Mouse (Mus musculus) thymus, postnatal 25 days (tissue): ENCODE results near the gene Arhgap40.

ENCODE experiments used
- DNase-seq: peaks from one replicate; pipeline ENCODE4 v3.0.0; 2022

The Arhgap40 gene

DNA sequence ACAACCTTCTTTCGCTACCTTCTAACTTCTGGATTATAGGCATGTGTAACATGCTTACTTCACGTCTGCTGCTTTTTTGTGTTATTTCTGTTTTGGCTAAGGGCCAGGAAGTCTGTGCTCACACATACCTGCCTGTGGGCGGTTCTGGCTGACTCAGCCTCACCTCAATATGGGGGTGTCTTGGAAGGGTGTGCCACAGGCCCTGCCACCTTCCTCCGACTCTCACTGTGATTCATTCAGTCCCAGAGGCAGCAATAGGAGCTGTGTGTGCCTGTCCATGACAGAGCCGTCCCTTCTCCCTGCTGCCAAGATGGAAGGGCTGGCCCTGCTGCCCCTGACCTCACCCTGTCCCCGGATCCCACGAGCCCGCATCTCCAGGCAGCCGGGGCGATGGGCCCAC lies at the start of gene Arhgap40:
Gene Arhgap40, plus strand, starts transcription at position 269 of the 400 bp plus-strand sequence.
- no peak for DNase-seq

DNA sequence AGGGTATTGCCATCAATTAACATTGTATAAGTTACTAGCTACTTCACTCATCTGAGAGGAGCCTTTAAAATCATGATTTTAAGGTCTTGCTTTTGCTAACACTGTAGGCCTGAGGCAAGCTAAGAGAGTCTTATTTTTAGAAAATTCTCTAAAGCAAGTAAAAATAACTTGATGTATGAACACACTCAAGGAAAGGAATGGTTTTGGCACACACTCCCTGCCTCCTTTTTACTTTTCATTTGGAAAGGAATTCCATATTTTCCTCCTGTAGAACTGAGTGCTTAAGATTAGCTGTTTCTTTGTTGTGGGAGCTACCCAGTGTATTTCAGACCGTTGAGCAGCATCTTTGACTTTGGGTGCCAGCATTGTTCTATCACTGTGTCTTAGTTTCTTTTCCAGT lies 38.4 kb upstream of the Arhgap40 start:
- DNase-seq, result no peak

DNA sequence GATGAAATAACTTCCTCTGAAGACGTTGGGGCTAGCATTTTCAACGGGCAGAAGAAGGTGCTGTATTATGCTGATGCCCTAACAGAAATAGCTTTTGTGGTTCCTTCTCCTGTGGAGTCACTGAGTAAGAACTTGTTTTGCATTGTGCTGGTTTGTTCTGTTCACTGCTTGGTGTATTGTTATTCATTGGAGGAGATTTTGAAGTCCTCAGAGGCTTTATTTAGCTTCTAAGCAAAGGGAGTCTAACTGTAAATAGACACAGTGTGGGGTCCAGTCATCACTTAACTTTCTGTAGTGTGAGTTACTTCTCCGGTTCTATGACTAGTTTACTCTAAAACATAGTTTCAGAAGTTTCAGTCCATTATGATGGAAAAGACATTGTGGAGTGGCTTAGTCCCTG lies 35.0 kb upstream of the Arhgap40 start:
- no peak for DNase-seq

DNA sequence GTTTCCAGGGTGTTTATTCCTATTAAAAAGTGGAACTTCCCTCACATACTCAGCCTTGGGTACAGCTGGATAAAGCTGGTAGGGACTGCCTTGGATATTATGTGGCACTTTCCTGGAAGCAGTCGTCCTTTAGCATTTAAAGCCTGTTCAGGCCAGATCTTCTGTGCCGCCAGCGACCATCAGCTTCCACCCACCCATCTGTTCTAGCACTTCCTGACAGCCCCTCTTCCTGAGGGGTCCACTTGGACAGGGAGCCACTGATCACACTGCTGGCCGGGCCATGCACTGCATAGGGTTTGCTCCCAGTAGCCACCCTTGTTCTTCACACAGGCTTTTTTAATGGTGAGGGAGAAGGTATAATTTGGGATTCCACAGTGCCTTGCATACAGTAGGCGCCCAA lies 14.1 kb upstream of the Arhgap40 start:
- no peak for DNase-seq

DNA sequence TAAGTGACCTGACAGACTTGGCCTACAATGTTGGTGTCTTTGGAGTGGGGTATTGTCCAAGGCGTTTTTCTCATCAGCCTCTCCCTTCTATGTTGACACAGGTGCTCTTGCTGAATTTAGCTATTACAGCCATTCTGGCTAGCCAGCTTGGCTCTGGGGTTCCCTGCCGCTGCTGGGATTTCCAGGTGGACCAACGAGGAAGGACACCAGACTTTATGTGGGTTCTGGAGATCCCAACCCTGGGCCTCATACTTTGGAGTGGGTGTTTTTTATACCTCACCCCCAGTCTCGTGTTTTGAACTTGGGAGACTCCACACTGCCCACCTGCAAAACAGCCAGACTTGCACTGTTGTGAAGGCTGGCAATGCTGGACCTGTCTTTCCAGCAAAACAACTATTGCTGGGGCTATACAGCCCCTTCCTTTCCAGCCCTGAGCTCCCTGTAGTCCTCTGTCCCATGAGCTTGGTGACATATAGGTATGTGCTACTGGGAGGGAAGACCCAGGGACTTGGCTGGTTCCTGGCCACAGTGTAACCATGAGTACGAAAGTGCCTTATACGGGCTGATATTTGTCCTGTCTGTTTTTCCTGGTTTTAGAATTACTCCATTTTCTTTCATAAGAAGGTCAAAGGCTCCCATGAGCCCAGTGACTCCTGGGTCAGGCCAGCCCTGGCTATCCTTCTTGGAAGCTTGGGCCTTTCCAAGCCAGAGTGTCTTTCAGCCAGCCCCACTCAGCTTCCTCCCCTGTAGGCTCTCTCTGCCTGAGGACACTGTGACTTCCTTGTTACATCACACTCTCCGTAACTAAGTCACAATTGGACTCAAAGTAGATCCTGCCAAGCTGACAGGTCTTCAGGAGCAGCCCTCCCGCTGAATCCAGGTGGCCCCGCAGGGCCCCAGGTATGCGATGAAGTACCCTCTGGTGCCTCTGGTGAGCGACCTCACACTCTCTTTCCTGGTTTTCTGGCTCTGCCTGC lies 10.5 kb upstream of the Arhgap40 start, which contains the start of gene Adig:
Gene Adig, plus strand, starts transcription at position 777 of the 977 bp plus-strand sequence.
- DNase-seq, result no peak

DNA sequence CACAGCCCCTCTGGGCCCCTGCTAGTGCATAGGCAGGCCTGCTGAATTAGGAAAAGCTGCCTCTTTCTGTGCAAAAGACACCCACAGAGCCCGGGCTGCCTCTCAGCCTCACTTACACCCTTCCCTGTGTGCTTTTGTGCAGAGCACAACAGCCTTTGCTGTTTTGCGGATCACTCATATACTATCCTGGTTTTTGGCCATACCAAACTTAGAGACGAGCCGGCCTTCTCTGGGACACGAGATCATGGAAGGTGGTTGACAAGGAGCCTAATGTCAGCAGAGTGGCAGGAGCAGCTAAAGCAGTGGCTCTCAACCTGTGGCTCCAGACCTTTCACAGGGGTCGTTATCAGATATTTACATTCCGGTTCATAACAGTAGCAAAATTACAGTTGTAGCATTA lies 9.4 kb upstream of the Arhgap40 start:
- DNase-seq, result no peak

DNA sequence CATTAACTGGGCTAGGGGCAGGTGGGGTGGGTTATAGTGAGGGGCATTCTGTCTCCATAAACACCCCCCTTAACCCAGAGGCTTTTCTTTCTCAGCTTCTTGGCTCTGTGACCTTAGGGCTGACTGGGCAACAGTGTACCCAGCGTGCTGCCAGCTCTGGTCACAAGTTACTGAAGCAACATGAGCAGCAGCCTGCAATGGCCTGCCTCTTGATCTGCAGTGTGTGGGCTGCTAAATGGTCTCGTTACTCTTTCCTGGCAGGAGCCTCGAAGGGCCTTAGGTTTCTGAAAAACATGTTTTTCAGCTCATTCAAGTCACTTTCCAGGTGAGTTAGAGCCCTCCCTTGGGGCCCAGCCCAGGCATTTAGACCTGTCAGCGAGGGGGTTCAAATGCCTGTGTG lies 8.9 kb upstream of the Arhgap40 start:
- DNase-seq, result no peak

DNA sequence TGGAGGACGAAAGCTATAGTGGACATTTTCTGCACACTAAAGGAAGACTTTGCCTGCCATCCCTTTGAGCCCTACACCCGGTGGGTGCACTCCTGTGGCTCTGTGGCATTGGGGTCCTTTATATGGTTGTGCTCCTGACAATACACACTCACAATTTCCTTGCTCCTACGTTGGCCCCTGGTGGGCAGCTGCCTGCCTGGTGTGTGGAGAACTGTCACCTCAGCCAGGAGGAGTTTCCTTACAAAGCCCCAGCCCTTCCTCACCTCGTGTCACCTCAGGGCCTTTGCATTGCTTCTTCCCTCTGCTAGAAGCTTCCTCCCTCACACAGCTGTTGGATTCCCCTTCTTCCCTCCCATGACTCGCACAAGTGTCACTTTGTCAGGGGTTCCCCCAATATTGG lies 6.1 kb upstream of the Arhgap40 start:
- no peak for DNase-seq

DNA sequence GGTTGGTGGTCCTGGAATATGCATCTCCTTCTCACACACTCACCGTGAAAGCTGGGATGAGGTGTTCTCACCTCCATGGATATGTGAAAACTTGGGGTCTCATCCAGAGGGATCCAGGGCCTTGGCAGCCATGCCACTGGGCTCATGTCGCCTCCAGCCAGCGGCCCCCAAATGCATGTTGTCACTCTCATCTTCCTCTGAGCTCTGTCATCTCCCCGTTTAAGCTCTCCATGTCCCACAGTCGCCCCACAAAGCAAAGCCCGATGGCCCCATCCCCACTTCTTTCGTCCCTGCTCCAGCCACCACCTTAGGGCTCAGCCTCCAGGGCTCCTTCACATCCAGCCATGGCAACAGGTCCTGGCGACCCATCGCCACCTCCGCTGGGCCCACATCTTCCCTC lies 5.5 kb upstream of the Arhgap40 start:
- DNase-seq, result no peak

DNA sequence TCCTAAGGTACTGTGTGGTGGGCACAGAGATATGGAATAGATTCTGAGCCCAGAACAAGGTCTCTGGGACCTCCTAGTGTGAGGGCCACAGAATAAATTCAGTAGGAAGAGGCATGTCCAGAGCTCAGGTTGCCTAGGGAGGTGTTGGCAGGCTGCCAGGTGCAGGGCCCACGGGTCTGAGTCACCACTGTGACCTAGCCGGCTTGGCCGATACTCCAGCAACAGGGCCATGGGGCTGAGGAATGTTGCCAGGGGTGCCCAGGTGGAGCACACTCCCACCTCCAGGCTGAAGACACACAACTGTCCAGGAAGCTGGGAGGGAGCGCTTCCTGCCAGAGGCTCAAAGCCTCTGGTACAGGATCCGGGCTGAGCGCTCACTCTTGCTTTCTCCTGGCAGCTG lies 1.9 kb upstream of the Arhgap40 start:
- no peak for DNase-seq

DNA sequence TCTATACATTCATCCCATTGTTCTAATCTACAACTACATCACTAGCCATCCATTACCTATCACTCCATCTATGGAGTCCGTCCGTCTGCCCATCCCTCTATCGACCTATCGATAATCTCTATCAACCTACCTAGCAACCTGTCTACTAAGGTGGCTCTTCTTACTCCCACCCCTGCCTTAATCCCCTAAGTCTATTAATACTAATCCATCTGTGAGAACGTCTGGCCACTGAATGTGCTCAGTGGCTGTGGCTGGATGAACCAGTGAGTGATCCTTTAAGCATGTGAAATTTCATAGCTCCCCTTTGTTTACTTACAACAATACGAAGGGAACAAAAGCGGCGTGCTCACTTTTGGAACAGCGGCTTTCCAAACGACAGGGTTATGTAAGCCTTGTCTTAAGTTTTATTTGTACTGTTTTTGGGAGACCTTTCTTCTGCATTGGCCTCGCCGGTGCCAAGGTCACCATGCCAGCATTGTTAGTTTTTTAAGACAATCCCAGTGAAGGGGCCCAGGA lies 1.3 kb downstream of the Arhgap40 start:
- no peak for DNase-seq

DNA sequence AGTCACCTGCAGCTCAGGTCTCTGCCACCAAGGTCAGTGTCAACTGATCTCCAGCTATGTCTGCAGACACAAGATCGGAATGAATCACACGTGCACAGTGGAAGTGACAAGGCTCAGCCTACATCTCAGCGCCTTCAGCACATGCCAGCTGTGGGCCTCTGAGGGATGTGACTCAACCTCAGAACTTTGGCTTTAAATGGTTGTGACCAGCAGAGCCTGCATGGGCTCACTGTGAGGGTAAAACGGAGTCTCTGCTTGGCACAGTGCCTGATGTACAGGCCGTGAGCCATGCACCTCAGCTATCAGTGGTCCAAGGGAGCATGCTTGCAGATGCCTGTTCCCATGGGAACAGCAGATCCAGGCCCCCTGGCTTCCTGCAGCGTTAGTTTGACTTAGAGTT lies 6.0 kb downstream of the Arhgap40 start:
- no peak for DNase-seq

DNA sequence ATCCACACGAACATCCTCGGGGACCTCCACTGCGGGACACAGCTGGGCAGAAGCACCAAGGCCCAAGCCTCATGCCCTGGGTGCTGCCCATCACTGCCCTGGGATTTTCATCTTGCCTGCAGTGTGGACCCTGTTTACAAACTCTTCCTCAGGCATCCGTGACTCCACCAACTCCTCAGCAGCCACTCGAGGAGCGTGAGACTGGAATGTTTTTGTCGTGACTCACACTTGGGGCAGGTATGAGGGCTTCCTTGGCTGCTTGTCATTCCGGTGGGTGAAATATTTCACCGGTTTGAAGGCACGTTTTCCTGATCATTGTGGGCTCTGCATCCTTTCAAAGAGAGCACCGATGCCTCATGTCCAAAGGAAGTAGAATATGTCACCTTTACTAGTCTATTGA lies 6.5 kb downstream of the Arhgap40 start:
- DNase-seq, result no peak

DNA sequence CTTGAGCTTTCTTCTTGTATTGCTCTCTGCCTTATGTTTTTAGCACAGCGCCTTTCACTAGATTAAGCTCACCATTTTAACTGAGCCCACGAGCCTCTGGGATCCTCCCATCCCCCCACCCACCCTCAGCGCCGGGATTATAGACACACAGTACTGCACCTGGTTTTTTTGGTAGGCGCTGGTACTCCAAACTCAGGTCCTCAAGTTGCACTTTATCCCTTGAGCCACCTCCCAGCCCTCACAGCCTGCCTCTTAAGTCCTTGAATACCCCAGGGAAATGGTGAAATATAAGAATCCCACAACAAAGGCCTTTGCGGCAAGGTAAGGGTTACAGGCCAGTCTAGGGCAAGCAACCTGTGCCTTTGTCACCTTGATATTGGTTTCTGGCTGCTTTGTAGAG lies 7.2 kb downstream of the Arhgap40 start:
- DNase-seq, result no peak

DNA sequence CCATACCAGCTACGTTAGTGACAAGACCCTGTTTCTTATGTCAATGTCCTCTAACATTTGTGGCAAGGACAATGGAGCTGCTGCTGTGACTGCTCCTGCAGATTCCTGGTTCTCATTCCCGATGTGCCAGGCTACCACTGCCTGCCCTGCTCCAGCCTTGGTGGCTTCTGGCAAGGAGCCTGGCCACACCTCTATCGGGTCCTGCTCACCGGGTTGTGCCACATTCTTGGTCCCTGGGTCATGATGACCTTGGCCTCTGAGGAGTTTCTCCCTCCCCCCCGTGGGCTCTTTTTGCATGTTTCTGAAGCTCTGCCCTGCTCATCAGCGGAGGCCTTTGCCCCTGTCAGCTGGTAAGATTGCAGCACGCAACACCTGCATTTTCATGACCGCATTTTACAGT lies 10.5 kb downstream of the Arhgap40 start:
- no peak for DNase-seq

DNA sequence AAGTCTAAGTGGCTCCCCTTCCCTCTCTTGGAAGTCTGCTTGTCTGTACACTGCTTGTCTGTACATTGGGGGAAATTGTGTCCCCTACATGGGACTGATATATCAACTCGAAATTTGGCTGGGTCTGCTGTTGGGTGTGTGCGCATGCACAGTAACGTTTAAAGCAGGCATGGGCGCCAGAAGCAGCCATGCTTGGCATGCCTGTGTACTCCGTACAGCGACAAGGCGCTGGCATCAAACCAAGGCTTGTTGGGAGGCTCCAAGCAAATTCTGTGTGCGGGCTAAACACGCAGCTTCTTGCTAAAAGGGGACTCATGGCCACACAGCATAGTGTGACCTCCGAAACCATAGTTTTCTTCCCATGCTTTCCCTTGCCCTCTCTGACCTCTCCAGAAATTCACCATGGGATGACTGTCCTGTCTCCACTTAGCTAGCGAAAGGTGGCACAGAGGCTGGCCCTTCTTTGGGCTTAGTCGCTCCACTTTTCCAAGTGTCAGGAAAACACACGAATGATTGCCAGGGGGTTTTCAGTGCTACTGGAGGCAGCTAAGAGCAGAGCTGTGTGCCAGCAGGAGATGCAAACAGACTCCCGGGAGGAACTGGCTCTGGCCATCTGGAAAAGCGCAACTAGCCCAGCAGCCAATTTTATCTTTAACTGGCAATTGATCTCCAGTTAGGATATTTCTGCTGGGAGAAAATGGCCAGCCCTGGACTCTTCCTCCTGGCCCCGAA lies 11.7 kb downstream of the Arhgap40 start:
- DNase-seq, result no peak

DNA sequence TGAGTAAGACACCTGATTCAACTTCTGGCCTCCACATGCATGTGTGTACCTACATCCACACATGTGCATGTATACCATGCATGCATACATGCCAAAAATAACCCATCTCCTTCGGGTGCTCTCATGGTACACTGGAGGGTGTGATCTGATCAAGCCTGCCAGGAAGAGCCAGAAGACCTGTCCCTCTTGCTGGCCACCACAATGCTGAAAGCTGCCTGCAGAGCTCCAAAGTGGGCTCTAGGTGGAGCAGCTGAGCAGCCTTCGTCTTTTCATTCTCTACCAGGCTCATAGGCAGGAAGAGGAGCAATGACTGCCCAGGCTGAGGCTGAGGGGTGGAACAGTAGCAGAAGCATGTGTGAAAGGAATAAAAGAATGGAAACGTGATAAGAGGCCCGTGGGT lies 21.5 kb downstream of the Arhgap40 start:
- peak; percentile 46 for DNase-seq

DNA sequence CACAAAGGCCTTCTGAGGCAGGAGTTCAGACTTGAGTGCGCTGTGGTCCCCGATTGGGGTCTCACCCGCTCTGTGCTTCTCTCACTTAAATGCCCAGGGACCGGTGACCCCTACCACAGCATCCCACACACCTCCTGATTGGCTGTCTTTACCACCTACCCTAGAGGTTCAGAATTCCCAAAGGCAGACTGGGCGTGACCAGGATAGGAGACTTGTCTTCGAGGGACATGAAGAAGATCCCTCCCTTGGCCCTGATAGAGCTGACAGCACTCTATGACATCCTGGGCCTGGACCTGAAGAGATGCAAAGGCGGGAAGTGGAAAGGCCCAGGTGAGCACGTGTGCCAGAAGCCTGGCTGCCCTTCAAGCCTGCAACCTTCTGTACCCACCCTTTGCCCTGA lies 22.0 kb downstream of the Arhgap40 start:
- no peak for DNase-seq

DNA sequence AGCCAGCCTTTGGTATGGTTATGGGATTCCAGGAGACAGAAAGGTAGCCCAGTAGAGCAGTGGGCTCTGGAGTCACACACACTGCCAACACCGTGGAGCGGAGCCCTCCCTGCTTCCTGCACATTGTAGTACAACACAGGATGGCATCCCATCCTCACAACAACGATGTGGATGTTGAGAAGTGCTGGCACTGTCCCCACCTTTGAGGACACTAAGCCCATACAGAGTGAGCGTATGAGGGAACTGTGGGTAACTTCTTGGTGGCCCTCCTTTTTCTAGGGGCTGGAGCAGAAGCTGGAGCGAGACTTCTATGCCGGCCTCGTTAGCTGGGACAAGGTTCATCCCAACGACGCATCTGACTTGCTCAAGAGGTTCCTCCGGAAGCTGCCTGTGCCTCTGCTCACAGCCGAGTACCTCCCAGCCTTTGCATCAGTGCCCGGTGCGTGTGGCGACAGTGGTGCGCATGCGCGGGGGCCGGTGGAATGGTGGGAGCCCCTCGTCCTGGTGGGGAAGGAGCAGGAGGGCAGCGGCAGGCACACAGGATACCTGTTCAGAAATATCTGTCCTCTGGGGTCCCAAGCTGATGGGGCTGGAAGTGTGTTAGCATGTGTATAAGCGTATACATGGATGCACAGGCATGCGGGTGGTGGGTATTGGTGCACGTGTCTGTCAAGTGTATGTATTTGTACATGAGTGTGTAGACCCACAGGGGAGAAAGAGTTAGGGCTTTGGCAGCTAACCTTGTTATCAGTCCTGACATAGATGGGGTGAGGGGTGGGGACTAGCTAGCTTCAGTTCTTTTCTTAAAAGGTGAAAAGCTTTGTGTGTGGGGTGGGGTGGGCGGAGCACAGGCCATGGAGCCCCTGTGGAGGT lies 27.1 kb downstream of the Arhgap40 start:
- peak; percentile 30 for DNase-seq

DNA sequence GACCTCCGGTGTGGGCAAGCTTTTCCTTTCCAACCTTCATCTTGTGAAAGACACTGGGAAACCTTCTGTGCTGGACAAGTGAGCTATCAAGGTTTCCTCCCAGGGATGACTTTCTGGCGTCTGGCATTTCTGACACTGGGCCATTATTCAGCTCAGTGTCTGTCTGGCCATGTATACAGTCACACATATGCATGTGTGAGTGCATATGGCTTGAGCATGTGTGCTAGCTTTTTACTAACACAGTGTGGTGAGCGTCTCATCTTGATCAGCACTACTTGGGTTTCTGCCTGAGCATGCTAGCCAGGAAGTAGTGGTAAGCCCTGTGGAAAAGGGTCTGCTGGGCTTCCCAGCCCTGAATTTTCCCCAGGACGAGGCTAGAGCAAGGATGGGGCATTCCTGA lies 28.7 kb downstream of the Arhgap40 start:
- no peak for DNase-seq

DNA sequence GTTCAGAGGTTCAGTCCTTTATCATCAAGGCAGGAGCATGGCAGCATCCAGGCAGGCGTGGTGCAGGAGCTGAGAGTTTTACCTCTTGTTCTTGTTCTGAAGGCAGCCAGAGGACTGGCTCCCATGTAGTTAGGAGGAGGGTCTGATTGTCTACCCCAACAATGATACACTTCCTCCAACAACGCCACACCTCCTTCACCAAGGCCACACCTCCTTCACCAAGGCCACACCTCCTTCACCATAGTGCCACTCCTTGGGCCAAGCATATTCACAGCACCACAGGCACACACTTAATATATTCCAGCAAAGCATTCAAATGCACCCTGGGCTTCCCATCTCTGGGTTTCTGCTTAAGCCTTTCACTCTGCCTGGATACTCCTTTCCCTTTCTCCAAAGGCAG lies 32.7 kb downstream of the Arhgap40 start:
- DNase-seq, result no peak

DNA sequence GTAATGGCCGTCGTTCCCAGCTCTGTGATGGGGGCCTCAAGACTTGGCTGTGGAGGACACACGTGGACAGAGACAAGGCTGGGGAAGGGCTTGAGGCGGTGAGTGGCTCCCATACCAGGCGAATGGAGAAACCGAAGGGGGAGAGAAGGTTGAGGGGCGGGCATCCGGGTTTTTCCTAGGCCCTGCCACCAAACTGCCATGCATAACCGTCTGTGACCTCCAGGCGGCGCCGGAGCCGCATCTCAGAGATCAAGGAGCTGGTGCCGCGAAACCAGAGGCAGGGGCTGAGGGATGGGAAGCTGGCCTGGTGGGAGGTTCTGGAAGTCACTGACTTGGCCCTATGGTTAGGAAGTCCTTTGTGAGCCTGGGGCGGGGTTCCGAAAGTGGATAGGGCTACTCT lies 34.2 kb downstream of the Arhgap40 start:
- DNase-seq, result peak; percentile 75

DNA sequence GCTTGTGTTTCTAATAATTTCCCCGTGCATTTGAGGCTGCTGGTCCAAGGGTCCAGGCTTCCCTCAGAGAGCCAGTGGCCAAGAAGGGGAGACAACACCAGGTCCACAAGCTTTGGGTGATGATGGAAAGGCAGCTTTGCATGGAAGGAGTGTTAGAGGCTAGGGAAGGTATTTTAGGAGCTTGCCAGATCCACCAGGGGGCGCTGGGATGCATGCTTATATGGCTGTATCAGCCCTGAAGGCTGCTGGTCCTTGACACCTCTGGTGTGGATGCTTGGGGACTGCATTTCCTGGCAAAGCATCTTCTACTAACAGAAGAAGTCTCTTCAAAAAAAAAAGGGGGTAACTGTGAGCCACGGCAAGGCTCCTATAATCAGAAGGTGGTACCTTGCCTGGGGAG lies 37.5 kb downstream of the Arhgap40 start:
- DNase-seq, result peak; percentile 76
